Mouse (Mus musculus): ENCODE measurements around the gene Mybpc2. TPM values are rescaled to one million over a fixed set of nuclear protein-coding genes. Genes with fewer than 3 reads are reported as not detected.

Mybpc2 gene
- polyA plus RNA-seq, 1 experiment from 2014 or later: 0.31 TPM

DNA sequence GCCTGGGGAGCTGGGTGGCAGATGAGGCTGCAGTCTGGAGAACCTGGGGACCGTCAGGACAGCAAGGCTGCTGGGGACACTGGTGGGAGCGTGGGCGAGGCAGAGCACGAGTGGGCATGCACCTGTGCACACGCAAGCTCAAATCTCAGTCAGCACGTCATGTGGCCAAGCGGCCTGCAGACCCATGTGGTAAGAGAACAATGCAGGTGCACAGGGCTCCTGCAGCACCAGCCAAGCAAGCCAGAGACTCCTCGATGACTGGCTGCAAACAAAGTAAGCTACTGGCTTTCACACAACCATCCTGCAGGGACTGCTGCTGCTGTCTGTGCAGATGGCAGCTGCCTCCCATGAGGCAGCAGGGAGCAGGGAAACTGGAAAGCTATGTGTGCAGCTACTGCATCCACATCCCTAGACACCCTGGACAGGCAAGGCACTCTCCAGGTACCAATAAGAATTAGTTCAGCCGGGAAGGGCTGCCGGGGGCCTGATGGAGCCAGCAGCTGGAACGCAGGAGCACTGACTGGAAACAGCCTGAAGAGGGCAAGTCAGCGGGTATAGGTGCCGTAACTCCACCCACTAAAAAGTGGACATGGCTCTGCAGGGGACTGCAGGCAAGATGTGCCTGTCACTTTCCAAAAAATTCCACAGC lies 37.4 kb downstream of the Mybpc2 start:
- Histone ChIP-seq H3K4me2 (ENCODE audit: low read depth, low read length) (no peak overlapping the region), H3K27ac (ENCODE audit: low read length) (no peak overlapping the region), H3K9ac (ENCODE audit: low read depth, low read length) (no peak overlapping the region), H3K4me3 (ENCODE audit: low read depth, low read length) (no peak overlapping the region), H3K27me3 (ENCODE audit: control insufficient read depth, insufficient read depth, low read depth, low read length) (no peaks in the 10 kb centered on the region), H3K4me1 (ENCODE audit: control insufficient read depth, low read depth, low read length) (peaks cover 22% of the 10 kb centered on the region), H3K36me3 (ENCODE audit: control insufficient read depth, insufficient read depth) (peaks cover 15% of the 10 kb centered on the region), H3K9me3 (replicated peaks; ENCODE audit: control insufficient read depth, low read length) (no peaks in the 10 kb centered on the region)
- no peak for ATAC-seq (ENCODE audit: low read depth)
- WGBS (ENCODE audit: insufficient replicate concordance): 72% methylated on average over 13 of the region's 13 CpGs

DNA sequence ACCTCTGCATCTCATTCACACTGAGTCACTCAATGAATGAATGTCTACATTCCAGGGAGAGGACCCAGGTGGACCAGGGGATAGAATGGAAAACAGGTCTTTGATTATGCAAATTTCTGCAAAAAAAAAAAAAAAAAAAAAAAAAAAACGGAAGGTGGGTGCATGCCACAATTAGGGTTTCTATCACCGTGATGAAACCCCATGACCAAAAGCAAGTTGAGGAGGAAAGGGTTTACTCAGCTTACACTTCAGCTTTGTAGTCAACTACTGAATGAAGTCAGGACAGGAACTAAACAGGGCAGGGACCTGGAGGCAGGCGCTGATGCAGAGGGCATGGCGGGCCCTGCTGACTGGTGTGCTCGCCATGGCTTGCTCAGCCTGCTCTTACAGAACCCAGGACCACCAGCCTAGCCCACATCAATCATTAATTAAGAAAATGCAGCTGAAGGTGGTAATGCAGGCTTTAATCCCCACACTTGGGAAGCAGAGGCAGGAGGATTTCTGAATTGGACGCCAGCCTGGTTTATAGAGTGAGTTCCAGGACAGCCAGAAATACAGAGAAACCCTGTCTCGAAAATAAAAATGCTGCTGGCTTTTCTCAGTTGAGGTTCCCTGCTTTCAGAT lies 38.8 kb downstream of the Mybpc2 start:
- no peak for ATAC-seq (ENCODE audit: low read depth)
- 69% methylated on average over 7 of the region's 7 CpGs for WGBS (ENCODE audit: insufficient replicate concordance)
- Histone ChIP-seq H3K9me3 (replicated peaks; ENCODE audit: control insufficient read depth, low read length) (no peaks in the 10 kb centered on the region), H3K4me1 (ENCODE audit: control insufficient read depth, low read depth, low read length) (peaks cover 27% of the 10 kb centered on the region), H3K36me3 (ENCODE audit: control insufficient read depth, insufficient read depth) (peaks cover 7% of the 10 kb centered on the region; the same call in 1 of the 2 replicates), H3K27me3 (ENCODE audit: control insufficient read depth, insufficient read depth, low read depth, low read length) (0 out of 2 replicates have a peak, but pooled peaks cover 3% of the 10 kb centered on the region), H3K4me2 (ENCODE audit: low read depth, low read length) (no peak overlapping the region), H3K27ac (ENCODE audit: low read length) (no peak overlapping the region), H3K4me3 (ENCODE audit: low read depth, low read length) (no peak overlapping the region), H3K9ac (ENCODE audit: low read depth, low read length) (no peak overlapping the region)

DNA sequence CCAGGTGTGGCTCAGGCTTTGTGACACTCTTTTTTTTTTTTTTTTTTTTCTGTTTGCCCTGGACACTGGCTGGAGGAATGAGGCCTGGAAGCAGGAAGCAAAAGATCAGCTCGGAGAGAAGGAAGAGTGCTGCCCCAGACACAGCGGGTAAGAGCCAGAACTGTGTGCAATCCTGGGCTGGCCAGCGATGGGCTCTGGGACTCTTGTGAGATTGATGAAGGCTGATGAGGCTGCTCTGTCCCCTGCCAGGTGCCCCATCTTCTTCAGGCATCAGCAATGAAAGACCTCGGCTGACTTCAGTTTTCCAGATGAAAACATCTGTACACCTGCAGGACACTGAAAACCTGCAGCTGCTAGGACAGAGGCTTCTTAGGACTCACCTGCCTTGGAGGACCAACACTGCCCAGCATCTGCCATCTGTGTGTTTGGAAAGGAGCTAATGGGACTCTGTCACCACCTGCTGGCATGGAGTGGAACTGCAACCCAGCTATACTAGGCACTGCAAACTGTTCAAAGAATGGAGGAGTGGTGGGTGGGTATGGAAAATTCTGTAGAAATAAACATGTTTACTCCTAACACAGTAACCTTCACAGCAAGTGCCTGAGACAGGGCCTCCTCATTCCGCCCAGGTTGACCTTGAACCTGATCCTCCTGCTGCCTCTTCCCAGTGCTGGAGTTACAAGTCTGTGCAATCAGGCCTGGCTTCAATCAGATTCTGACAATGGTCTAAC lies 39.5 kb downstream of the Mybpc2 start:
- Histone ChIP-seq H3K4me3 (ENCODE audit: low read depth, low read length) (no peak overlapping the region), H3K9ac (ENCODE audit: low read depth, low read length) (no peak overlapping the region), H3K27ac (ENCODE audit: low read length) (peak overlapping the region; percentile 32), H3K27me3 (ENCODE audit: control insufficient read depth, insufficient read depth, low read depth, low read length) (peaks cover 9% of the 10 kb centered on the region), H3K4me2 (ENCODE audit: low read depth, low read length) (no peak overlapping the region), H3K36me3 (ENCODE audit: control insufficient read depth, insufficient read depth) (0 out of 2 replicates have a peak, but pooled peaks cover 3% of the 10 kb centered on the region), H3K9me3 (replicated peaks; ENCODE audit: control insufficient read depth, low read length) (no peaks in the 10 kb centered on the region), H3K4me1 (ENCODE audit: control insufficient read depth, low read depth, low read length) (peaks cover 33% of the 10 kb centered on the region)
- no peak for ATAC-seq (ENCODE audit: low read depth)
- 26% methylated on average over 5 of the region's 5 CpGs for WGBS (ENCODE audit: insufficient replicate concordance)

DNA sequence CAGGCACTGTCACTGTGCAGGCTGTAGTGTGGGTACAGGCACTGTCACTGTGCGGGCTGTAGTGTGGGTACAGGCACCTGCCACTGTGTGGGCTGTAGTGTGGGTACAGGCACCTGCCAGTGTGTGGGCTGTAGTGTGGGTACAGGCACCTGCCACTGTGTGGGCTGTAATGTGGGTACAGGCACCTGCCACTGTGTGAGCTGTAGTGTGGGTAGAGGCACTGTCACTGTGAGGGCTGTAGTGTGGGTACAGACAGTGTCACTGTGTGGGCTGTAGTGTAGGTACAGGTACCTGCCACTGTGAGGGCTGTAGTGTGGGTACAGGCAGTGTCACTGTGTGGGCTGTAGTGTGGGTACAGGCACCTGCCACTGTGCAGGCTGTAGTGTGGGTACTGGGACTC lies 40.3 kb downstream of the Mybpc2 start:
- Histone ChIP-seq H3K27ac (ENCODE audit: low read length) (peak overlapping the region; percentile 32), H3K4me3 (ENCODE audit: low read depth, low read length) (no peak overlapping the region), H3K4me2 (ENCODE audit: low read depth, low read length) (no peak overlapping the region), H3K27me3 (ENCODE audit: control insufficient read depth, insufficient read depth, low read depth, low read length) (peaks cover 16% of the 10 kb centered on the region), H3K4me1 (ENCODE audit: control insufficient read depth, low read depth, low read length) (peaks cover 33% of the 10 kb centered on the region), H3K9ac (ENCODE audit: low read depth, low read length) (no peak overlapping the region), H3K36me3 (ENCODE audit: control insufficient read depth, insufficient read depth) (no peaks in the 10 kb centered on the region), H3K9me3 (replicated peaks; ENCODE audit: control insufficient read depth, low read length) (no peaks in the 10 kb centered on the region)
- 84% methylated on average over 1 of the region's 1 CpGs for WGBS (ENCODE audit: insufficient replicate concordance)
- ATAC-seq (ENCODE audit: low read depth): no peak

DNA sequence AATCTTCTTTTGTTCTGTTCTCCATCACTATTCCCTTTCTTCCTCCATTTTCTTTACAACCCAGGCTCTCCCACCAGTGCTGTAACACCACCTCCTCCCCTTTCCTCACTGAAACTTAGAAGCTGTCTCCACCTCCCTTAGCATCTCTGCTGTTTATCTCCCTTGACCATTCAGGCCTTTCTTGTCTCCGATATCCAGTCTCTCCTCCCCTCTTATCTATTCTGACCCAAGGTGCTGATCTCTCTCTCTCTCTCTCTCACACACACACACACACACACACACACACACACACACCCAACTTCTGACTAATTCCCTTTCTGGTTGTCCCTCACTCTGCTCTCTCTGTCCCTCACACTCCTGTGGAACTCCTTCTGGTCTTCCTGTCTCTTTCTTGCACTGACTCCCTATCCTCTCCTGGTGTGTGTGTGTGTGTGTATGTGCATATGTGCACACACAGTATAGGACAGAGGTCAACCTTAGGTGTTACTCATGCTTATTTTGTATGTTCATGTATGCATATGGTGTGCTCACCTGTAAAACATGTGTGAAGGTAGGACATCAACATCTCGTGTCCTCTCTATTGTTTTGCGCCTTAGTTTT lies 41.5 kb downstream of the Mybpc2 start:
- H3K4me3 ChIP-seq (ENCODE audit: low read depth, low read length): peak overlapping the region; percentile 33

DNA sequence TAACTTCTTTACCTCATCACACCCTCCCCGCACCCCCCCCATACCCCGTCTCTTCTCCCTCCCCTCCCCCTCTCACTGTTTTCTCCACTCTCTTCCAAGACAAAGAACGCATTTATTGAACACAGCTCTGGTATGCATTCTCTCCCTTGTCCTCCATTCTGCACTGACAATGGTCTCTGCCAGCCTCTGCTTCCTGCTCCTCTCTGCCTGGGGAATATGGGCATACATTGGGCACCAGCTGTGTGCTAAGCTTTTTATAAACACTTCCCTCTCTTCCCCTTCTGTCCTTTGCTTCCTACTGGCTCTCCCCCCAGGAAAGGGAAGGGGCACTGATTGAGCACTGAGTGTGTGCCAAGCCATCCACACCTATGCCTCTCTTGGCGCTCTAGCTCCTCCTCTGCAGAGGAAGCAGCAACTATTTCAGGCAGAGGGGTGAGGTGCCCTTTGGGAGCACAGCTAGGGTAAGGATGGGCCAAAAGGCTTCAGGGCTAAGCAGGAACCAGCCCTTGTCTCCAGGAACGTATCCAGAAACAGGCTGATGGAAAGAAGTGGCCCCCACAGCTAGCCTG lies 49.3 kb downstream of the Mybpc2 start:
- peaks cover 6% of the 10 kb centered on the region for H3K36me3 ChIP-seq (ENCODE audit: control insufficient read depth, insufficient read depth)
- H3K4me2 ChIP-seq (ENCODE audit: low read depth, low read length): no peak overlapping the region
- no peaks in the 10 kb centered on the region for H3K9me3 ChIP-seq (replicated peaks; ENCODE audit: control insufficient read depth, low read length)
- no peak overlapping the region for H3K4me3 ChIP-seq (ENCODE audit: low read depth, low read length)
- WGBS (ENCODE audit: insufficient replicate concordance): 29% methylated on average over 5 of the region's 5 CpGs
- no peak overlapping the region for H3K27ac ChIP-seq (ENCODE audit: low read length)
- no peak overlapping the region for H3K9ac ChIP-seq (ENCODE audit: low read depth, low read length)
- peaks cover 33% of the 10 kb centered on the region for H3K4me1 ChIP-seq (ENCODE audit: control insufficient read depth, low read depth, low read length)
- no peak for ATAC-seq (ENCODE audit: low read depth)
- H3K27me3 ChIP-seq (ENCODE audit: control insufficient read depth, insufficient read depth, low read depth, low read length): peaks cover 50% of the 10 kb centered on the region

More for the DNA sequence above, 41.5 kb downstream of the Mybpc2 start:
- peaks cover 33% of the 10 kb centered on the region for H3K4me1 ChIP-seq (ENCODE audit: control insufficient read depth, low read depth, low read length)
- 40% methylated on average over 3 of the region's 3 CpGs for WGBS (ENCODE audit: insufficient replicate concordance)
- peak overlapping the region; percentile 62 for H3K9ac ChIP-seq (ENCODE audit: low read depth, low read length)
- peak overlapping the region; percentile 64 for H3K4me2 ChIP-seq (ENCODE audit: low read depth, low read length)
- no peaks in the 10 kb centered on the region for H3K36me3 ChIP-seq (ENCODE audit: control insufficient read depth, insufficient read depth)
- H3K9me3 ChIP-seq (replicated peaks; ENCODE audit: control insufficient read depth, low read length): no peaks in the 10 kb centered on the region
- H3K27me3 ChIP-seq (ENCODE audit: control insufficient read depth, insufficient read depth, low read depth, low read length): peaks cover 26% of the 10 kb centered on the region
- ATAC-seq (ENCODE audit: low read depth): peak; percentile 94
- peak overlapping the region; percentile 90 for H3K27ac ChIP-seq (ENCODE audit: low read length)

DNA sequence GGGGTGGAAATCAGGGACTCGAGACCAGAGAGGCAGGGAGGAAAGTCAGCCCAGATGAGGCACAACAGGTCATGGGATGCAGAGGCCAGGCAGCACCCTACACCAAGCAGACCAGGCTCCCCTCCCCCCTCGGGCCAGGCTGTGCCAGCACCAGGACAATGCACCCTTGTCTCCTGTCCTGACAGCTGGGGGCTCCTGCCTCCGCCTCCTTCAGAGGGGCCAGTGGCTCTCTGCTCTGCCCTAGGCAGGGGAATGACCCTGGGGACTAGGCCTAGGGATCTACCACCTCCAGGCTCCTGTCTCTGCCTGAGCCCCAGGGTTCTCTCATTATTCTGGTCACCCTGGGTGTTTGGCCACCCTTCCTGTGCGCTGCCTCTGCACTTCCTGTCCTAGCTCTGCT lies 50.0 kb downstream of the Mybpc2 start:
- H3K27me3 ChIP-seq (ENCODE audit: control insufficient read depth, insufficient read depth, low read depth, low read length): peaks cover 44% of the 10 kb centered on the region
- 28% methylated on average over 4 of the region's 4 CpGs for WGBS (ENCODE audit: insufficient replicate concordance)
- no peak for ATAC-seq (ENCODE audit: low read depth)
- H3K36me3 ChIP-seq (ENCODE audit: control insufficient read depth, insufficient read depth): peaks cover 7% of the 10 kb centered on the region
- H3K4me1 ChIP-seq (ENCODE audit: control insufficient read depth, low read depth, low read length): peaks cover 40% of the 10 kb centered on the region
- H3K9me3 ChIP-seq (replicated peaks; ENCODE audit: control insufficient read depth, low read length): no peaks in the 10 kb centered on the region
- H3K9ac ChIP-seq (ENCODE audit: low read depth, low read length): no peak overlapping the region
- no peak overlapping the region for H3K27ac ChIP-seq (ENCODE audit: low read length)
- H3K4me2 ChIP-seq (ENCODE audit: low read depth, low read length): no peak overlapping the region
- no peak overlapping the region for H3K4me3 ChIP-seq (ENCODE audit: low read depth, low read length)

DNA sequence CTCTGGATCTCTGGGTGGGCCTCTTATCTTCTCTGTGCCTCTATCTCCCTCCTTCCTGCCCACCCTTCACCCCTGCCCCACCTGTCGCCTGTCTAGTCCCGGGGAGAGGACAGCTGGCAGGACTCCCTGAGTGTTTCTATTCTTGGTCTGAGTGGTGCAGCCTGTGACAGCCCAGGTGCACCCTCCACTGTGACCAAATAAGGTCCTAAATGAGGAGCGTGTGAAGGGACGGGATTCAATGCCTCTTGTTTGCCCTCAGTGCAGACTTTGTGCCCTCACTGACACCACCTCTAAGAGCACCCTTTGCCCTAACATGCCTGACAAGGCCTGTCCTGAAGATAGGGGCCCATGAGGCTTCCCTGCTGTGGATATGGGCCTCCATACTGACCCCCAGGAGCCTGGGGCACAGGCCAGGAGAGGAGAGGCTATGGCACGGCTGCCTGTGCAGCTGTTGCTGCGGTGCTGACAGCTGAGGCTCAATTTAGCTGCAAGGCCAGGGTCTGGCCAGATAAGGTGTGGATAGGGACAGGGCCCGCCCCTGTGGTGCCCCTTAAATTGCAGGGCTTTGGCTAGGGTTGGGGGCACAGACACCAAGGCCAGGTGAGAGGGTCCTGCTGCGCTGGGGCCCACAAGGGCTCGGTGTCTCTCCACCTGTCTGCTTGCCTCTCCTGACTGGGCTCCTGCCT lies 51.4 kb downstream of the Mybpc2 start:
- peaks cover 50% of the 10 kb centered on the region for H3K4me1 ChIP-seq (ENCODE audit: control insufficient read depth, low read depth, low read length)
- H3K27ac ChIP-seq (ENCODE audit: low read length): peak overlapping the region; percentile 53; the same call in 1 of the 2 replicates
- no peaks in the 10 kb centered on the region for H3K9me3 ChIP-seq (replicated peaks; ENCODE audit: control insufficient read depth, low read length)
- no peak overlapping the region for H3K4me2 ChIP-seq (ENCODE audit: low read depth, low read length)
- no peak overlapping the region for H3K4me3 ChIP-seq (ENCODE audit: low read depth, low read length)
- 33% methylated on average over 9 of the region's 9 CpGs for WGBS (ENCODE audit: insufficient replicate concordance)
- no peak for ATAC-seq (ENCODE audit: low read depth)
- peak overlapping the region; percentile 51 for H3K9ac ChIP-seq (ENCODE audit: low read depth, low read length)
- peaks cover 8% of the 10 kb centered on the region for H3K36me3 ChIP-seq (ENCODE audit: control insufficient read depth, insufficient read depth)
- peaks cover 32% of the 10 kb centered on the region for H3K27me3 ChIP-seq (ENCODE audit: control insufficient read depth, insufficient read depth, low read depth, low read length)
